In genomic region chr7:133638821-133639220, GRCm38 (mm10) we compare ENCODE assay signal across 8 mouse cellular contexts. TPM values are rescaled to one million over a fixed set of nuclear protein-coding genes. Genes with fewer than 3 reads are reported as not detected.
A peak's percentile ranks its signal among the peaks of the same experiment; 100 is the strongest.
DNase-seq lines count a peak whose midpoint lies in the region; ATAC-seq and TF ChIP-seq lines count a peak whose summit lies in the region.

No protein-coding gene starts in this region.

- H3K4me2 ChIP-seq in lung, embryonic 14.5 days = peak overlapping the region; percentile 62
- H3K4me2 ChIP-seq in forebrain, embryonic 12.5 days = no peak overlapping the region
- H3K4me2 ChIP-seq in neural tube, embryonic 12.5 days (replicated peaks) = peak overlapping the region; percentile 93

- no peak for TF ChIP-seq CTCF in lung, embryonic 14.5 days (IDR thresholded peaks at IDR 0.05; ENCODE audit: low read depth)

- ATAC-seq in lung, embryonic 14.5 days (ENCODE audit: insufficient read depth) = no peak
- ATAC-seq in forebrain, embryonic 12.5 days (ENCODE audit: low FRiP score) = no peak
- no peak for ATAC-seq in neural tube, embryonic 12.5 days (ENCODE audit: low FRiP score, low read depth)
- no peak for ATAC-seq in megakaryocyte-erythroid progenitor cell, adult 5-6 weeks (replicated peaks; ENCODE audit: low FRiP score, low TSS enrichment, poor library complexity, severe bottlenecking)
- ATAC-seq in cerebellum, adult (ENCODE audit: insufficient number of reproducible peaks, low FRiP score, low TSS enrichment) = no peak

- H3K27me3 ChIP-seq in lung, embryonic 14.5 days (ENCODE audit: insufficient read depth, low read length) = no peaks in the 10 kb centered on the region
- no peaks in the 10 kb centered on the region for H3K27me3 ChIP-seq in forebrain, embryonic 12.5 days
- H3K27me3 ChIP-seq in neural tube, embryonic 12.5 days (replicated peaks) = no peaks in the 10 kb centered on the region

- H3K4me3 ChIP-seq in lung, embryonic 14.5 days (ENCODE audit: low read depth, low read length) = peak overlapping the region; percentile 83
- 0 out of 2 replicates have a peak overlapping the region, but pooled peaks have one; percentile 89 for H3K4me3 ChIP-seq in forebrain, embryonic 12.5 days (replicated peaks)
- H3K4me3 ChIP-seq in neural tube, embryonic 12.5 days = no peak overlapping the region

- H3K9ac ChIP-seq in lung, embryonic 14.5 days = peak overlapping the region; percentile 88
- no peak overlapping the region for H3K9ac ChIP-seq in forebrain, embryonic 12.5 days
- H3K9ac ChIP-seq in neural tube, embryonic 12.5 days = no peak overlapping the region

- no peaks in the 10 kb centered on the region for H3K4me1 ChIP-seq in lung, embryonic 14.5 days (ENCODE audit: insufficient read depth)
- H3K4me1 ChIP-seq in forebrain, embryonic 12.5 days = peaks cover 13% of the 10 kb centered on the region
- H3K4me1 ChIP-seq in neural tube, embryonic 12.5 days = peaks cover 9% of the 10 kb centered on the region; the same call in 1 of the 2 replicates

- WGBS in lung, embryonic 14.5 days = 86% methylated on average over 13 of the region's 13 CpGs
- WGBS in forebrain, embryonic 12.5 days = 94% methylated on average over 13 of the region's 13 CpGs
- 92% methylated on average over 13 of the region's 13 CpGs for WGBS in neural tube, embryonic 12.5 days

- DNase-seq in lung, embryonic 14.5 days = no peak
- no peak for DNase-seq in lung, postnatal 4 days
- peak; percentile 79 for DNase-seq in layer of hippocampus, adult 9-11 months
- DNase-seq in retina, postnatal 1 day = no peak

- H3K9me3 ChIP-seq in lung, embryonic 14.5 days (ENCODE audit: low read depth, low read length) = no peaks in the 10 kb centered on the region
- H3K9me3 ChIP-seq in forebrain, embryonic 12.5 days = no peaks in the 10 kb centered on the region
- no peaks in the 10 kb centered on the region for H3K9me3 ChIP-seq in neural tube, embryonic 12.5 days

- H3K27ac ChIP-seq in lung, embryonic 14.5 days (ENCODE audit: low read depth) = no peak overlapping the region
- no peak overlapping the region for H3K27ac ChIP-seq in forebrain, embryonic 12.5 days
- H3K27ac ChIP-seq in neural tube, embryonic 12.5 days = no peak overlapping the region

- H3K36me3 ChIP-seq in lung, embryonic 14.5 days (ENCODE audit: insufficient read depth) = peaks cover 44% of the 10 kb centered on the region
- peaks cover 38% of the 10 kb centered on the region for H3K36me3 ChIP-seq in forebrain, embryonic 12.5 days (replicated peaks)
- peaks cover 31% of the 10 kb centered on the region for H3K36me3 ChIP-seq in neural tube, embryonic 12.5 days

RNA-seq across cellular contexts. Expression of gene Edrf1, which starts 1.5 kb away (rescaled TPM):
- 22.8 and 25.0 TPM in 2 replicates for polyA plus RNA-seq in lung, embryonic 14.5 days (2014; fragmentation: Nextera tagmentation; extraction: Ambion mirVana)
- polyA plus RNA-seq in forebrain, embryonic 12.5 days (2016; fragmentation: Nextera tagmentation; extraction: Ambion mirVana) = 32.1 and 34.4 TPM in 2 replicates
- polyA plus RNA-seq in neural tube, embryonic 12.5 days (2016; fragmentation: Nextera tagmentation; extraction: Ambion mirVana) = 31.3 and 33.8 TPM in 2 replicates
- total RNA-seq in megakaryocyte-erythroid progenitor cell, adult 5-6 weeks (2014; fragmentation: Nextera tagmentation) = 25.5 and 29.9 TPM in 2 replicates
- 34.2 and 37.9 TPM in 2 replicates for total RNA-seq in megakaryocyte-erythroid progenitor cell, adult 5-6 weeks (2017)

RNA-seq across cellular contexts. Expression of gene Tex36, which starts 36.9 kb away (rescaled TPM):
- 0.32 TPM in 1 of 2 replicates, not detected in the other for polyA plus RNA-seq in lung, embryonic 14.5 days (2014; fragmentation: Nextera tagmentation; extraction: Ambion mirVana)
- polyA plus RNA-seq in forebrain, embryonic 12.5 days (2016; fragmentation: Nextera tagmentation; extraction: Ambion mirVana) = not detected in 2 replicates
- not detected in 2 replicates for polyA plus RNA-seq in neural tube, embryonic 12.5 days (2016; fragmentation: Nextera tagmentation; extraction: Ambion mirVana)
- not detected in 2 replicates for total RNA-seq in megakaryocyte-erythroid progenitor cell, adult 5-6 weeks (2014; fragmentation: Nextera tagmentation)
- not detected in 2 replicates for total RNA-seq in megakaryocyte-erythroid progenitor cell, adult 5-6 weeks (2017)

RNA-seq across cellular contexts. Expression of gene Mmp21, which starts 41.0 kb away (rescaled TPM):
- polyA plus RNA-seq in lung, embryonic 14.5 days (2014; fragmentation: Nextera tagmentation; extraction: Ambion mirVana) = 0.11 and 0.14 TPM in 2 replicates
- polyA plus RNA-seq in forebrain, embryonic 12.5 days (2016; fragmentation: Nextera tagmentation; extraction: Ambion mirVana) = 0.10 TPM in 1 of 2 replicates, not detected in the other
- polyA plus RNA-seq in neural tube, embryonic 12.5 days (2016; fragmentation: Nextera tagmentation; extraction: Ambion mirVana) = 0.18 TPM in 1 of 2 replicates, not detected in the other
- total RNA-seq in megakaryocyte-erythroid progenitor cell, adult 5-6 weeks (2014; fragmentation: Nextera tagmentation) = not detected in 2 replicates
- not detected in 2 replicates for total RNA-seq in megakaryocyte-erythroid progenitor cell, adult 5-6 weeks (2017)
